Mouse (Mus musculus) heart, adult 2 months (tissue): ENCODE results near the gene Hacd2.

Experiments used
- CTCF ChIP-seq: fragments of 200-600 bp; IDR thresholded peaks from 2 replicates; pipeline ENCODE4 v1.8.1; 2022; ENCODE audit warnings: antibody characterized with exemption, mild to moderate bottlenecking, moderate library complexity
- POLR2A ChIP-seq: fragments of 200-500 bp; IDR thresholded peaks from 2 replicates; pipeline ENCODE4 v1.6.1; 2011; ENCODE audit warnings: mild to moderate bottlenecking, low read depth, low read length, control low read depth; ENCODE audit not compliant: insufficient read depth

DNA sequence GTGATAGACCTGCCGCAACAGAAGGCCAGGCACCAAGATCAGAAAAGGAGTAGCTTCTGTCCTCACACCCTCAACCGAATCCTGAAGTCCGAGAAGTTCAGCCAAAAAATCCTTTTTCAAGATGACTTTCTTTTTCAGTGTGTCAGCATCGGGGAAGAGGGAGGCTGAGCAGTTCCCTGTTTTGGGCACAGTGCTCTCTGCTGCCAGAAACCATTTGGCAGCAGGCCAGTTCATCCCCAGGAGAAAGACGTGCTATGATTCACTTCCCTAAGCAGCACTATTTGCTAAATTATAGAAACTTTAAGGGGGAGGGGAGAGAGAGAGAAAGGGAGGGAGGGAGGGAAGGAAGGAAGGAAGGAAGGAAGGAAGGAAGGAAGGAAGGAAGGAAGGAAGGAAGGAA, 26.1 kb upstream of the Hacd2 start:
- TF ChIP-seq CTCF (no peak), POLR2A (no peak)
